Mouse (Mus musculus): ENCODE measurements at regions not wholly inside any gene's neighbourhood (a gene's known extent, or its start where the extent isn't known, plus 50 kb on each side); places are given as distances from the start of the nearest gene placed in this dataset.

DNA sequence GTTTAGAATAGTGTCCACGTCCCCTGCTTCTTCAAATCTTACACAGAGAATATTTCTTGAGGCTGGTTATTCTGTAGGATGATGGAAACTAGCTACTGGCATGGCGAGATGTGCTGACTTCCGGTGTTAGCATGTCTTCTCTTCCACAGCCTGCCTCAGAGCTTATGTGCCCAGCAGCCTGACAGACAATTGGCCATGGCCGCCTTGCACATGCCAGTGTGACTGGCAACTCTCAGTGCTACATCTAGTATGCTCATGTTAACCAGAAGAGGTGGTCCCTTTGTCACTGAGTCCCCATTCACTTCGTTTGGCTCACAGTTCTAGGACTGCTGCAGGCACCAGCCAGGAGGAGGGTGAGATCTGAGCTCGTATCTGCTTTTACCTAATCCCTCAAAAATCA, 367.0 kb upstream of the Npvf start:
- no peaks in the 10 kb centered on the region for H3K9me3 ChIP-seq (replicated peaks; ENCODE audit: control insufficient read depth, low read length, poor library complexity, severe bottlenecking)
- no peak overlapping the region for H3K4me3 ChIP-seq (ENCODE audit: low read depth, low read length)
- H3K9ac ChIP-seq (ENCODE audit: low read depth, low read length), result no peak overlapping the region
- 87% methylated on average over 6 of the region's 6 CpGs for WGBS
- no peak overlapping the region for H3K27ac ChIP-seq (ENCODE audit: low read length)
- H3K36me3 ChIP-seq (ENCODE audit: control insufficient read depth, insufficient read depth, low read length), result no peaks in the 10 kb centered on the region
- no peaks in the 10 kb centered on the region for H3K27me3 ChIP-seq (ENCODE audit: control insufficient read depth, insufficient read depth, low read depth, low read length)
- H3K4me1 ChIP-seq (ENCODE audit: control insufficient read depth, insufficient read depth, low read length), result no peaks in the 10 kb centered on the region
- H3K4me2 ChIP-seq (ENCODE audit: low read length), result no peak overlapping the region
- no peak for ATAC-seq

DNA sequence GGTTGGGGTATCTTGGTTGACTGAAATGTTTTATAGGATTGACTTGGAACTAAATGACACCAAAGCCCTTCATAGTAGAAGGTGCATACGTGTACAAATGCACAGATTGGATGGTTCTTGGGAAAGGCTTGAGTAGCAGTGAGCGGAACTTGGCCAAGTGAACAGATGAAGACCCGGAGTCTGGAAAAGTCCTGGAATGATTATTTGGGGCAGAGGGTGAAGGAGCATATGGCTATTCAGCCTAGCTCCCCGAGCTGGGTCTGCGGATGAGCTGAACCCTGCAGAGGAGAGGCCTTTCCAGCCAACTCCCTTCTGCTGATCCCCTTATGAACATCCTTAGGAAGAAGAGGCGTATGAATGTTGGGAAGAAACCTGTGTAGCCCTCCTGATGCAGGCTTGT, 369.1 kb upstream of the Npvf start:
- no peaks in the 10 kb centered on the region for H3K9me3 ChIP-seq (replicated peaks; ENCODE audit: control insufficient read depth, low read length, poor library complexity, severe bottlenecking)
- no peak overlapping the region for H3K9ac ChIP-seq (ENCODE audit: low read depth, low read length)
- no peak overlapping the region for H3K4me2 ChIP-seq (ENCODE audit: low read length)
- H3K4me1 ChIP-seq (ENCODE audit: control insufficient read depth, insufficient read depth, low read length), result no peaks in the 10 kb centered on the region
- no peak overlapping the region for H3K27ac ChIP-seq (ENCODE audit: low read length)
- 91% methylated on average over 6 of the region's 6 CpGs for WGBS
- no peak overlapping the region for H3K4me3 ChIP-seq (ENCODE audit: low read depth, low read length)
- no peaks in the 10 kb centered on the region for H3K27me3 ChIP-seq (ENCODE audit: control insufficient read depth, insufficient read depth, low read depth, low read length)
- no peaks in the 10 kb centered on the region for H3K36me3 ChIP-seq (ENCODE audit: control insufficient read depth, insufficient read depth, low read length)
- no peak for ATAC-seq

DNA sequence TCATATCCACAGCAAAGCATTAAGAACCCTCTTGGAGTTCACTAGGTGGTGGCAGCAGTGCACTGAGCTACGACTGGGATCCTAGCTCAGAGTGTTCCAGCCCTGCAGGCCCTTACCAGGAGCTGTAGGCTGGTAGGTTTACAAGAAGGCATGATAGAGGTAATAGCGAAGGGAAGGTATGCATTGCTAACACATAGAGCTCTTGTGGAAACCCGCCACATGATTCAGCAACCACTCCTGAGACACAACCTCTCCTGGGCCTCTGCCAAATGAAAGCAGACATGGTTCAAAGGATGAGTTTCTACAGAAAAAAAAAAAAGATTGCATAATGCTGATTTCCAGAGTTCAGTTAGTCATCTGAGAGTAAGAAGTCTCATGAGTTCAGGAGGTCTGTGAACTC, 370.5 kb upstream of the Npvf start:
- H3K36me3 ChIP-seq (ENCODE audit: control insufficient read depth, insufficient read depth, low read length), result no peaks in the 10 kb centered on the region
- H3K4me1 ChIP-seq (ENCODE audit: control insufficient read depth, insufficient read depth, low read length), result no peaks in the 10 kb centered on the region
- no peak overlapping the region for H3K27ac ChIP-seq (ENCODE audit: low read length)
- no peaks in the 10 kb centered on the region for H3K9me3 ChIP-seq (replicated peaks; ENCODE audit: control insufficient read depth, low read length, poor library complexity, severe bottlenecking)
- no peaks in the 10 kb centered on the region for H3K27me3 ChIP-seq (ENCODE audit: control insufficient read depth, insufficient read depth, low read depth, low read length)
- ATAC-seq, result no peak
- H3K9ac ChIP-seq (ENCODE audit: low read depth, low read length), result no peak overlapping the region
- WGBS, result 91% methylated on average over 3 of the region's 3 CpGs
- H3K4me2 ChIP-seq (ENCODE audit: low read length), result no peak overlapping the region
- H3K4me3 ChIP-seq (ENCODE audit: low read depth, low read length), result no peak overlapping the region

DNA sequence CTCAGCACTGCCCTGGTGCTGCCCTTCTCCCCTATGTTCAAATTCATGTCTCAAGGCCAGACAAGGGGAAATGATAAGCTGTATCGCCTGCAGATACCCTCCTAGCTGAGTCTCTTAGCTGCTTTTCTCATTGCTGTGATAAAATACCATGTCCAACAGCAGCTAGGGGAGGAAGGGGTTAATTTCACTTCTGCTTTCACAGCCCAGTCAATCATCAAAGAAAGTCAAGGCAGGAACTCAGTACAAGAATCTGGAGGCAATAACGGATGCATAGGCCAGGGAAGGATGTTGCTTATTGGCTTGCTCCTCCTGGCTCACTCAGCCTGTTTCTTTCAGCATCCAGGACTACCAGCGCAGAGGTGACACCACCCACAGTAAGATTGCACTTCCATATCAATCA, 371.2 kb upstream of the Npvf start:
- Histone ChIP-seq H3K9me3 (replicated peaks; ENCODE audit: control insufficient read depth, low read length, poor library complexity, severe bottlenecking) (no peaks in the 10 kb centered on the region), H3K4me1 (ENCODE audit: control insufficient read depth, insufficient read depth, low read length) (no peaks in the 10 kb centered on the region), H3K36me3 (ENCODE audit: control insufficient read depth, insufficient read depth, low read length) (no peaks in the 10 kb centered on the region), H3K9ac (ENCODE audit: low read depth, low read length) (no peak overlapping the region), H3K4me2 (ENCODE audit: low read length) (no peak overlapping the region), H3K27ac (ENCODE audit: low read length) (no peak overlapping the region), H3K4me3 (ENCODE audit: low read depth, low read length) (no peak overlapping the region), H3K27me3 (ENCODE audit: control insufficient read depth, insufficient read depth, low read depth, low read length) (no peaks in the 10 kb centered on the region)
- WGBS, result 68% methylated on average over 3 of the region's 3 CpGs
- no peak for ATAC-seq

DNA sequence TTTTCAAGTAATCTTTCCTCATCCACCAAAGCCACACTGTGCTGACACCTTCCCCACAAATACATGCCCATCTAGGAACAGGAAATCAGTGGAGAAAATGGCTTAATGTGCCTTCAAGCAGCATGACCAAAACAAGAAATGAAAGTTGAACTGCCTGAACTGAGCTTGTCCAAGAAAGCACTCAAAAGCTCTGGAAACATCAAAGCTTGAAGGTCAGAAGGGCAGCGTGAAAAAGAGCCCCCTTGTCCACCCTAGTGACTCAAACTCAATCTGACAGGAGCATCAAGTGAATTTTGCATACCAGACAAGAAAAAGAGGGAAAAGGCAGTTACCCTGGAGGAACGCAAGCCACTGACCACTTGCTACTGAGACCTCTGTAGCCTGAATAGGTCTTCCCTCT, 373.1 kb upstream of the Npvf start:
- no peak overlapping the region for H3K4me2 ChIP-seq (ENCODE audit: low read length)
- 55% methylated on average over 2 of the region's 2 CpGs for WGBS

DNA sequence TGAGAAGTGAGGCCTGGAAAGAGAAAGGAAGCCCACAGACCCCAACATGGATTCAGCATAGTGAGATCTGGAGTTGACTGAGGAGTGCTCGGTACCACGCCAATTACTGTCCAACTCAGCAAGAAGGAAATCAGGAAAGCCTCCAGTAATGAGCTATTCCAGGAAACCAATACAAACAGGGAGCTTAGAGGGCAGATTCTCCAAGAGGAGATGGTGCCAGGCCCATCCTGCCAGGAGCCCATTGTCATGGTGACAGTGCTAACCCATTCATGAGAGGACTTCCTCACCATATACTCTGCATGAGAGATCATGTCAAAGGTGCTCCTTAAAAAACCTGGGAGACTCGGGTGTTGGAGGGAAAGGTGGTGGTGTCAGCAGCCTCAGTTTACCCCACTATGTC, 375.3 kb upstream of the Npvf start:
- no peak overlapping the region for H3K4me3 ChIP-seq (ENCODE audit: low read depth, low read length)
- H3K9ac ChIP-seq (ENCODE audit: low read depth, low read length), result no peak overlapping the region
- ATAC-seq, result no peak
- H3K4me2 ChIP-seq (ENCODE audit: low read length), result no peak overlapping the region
- H3K27me3 ChIP-seq (ENCODE audit: control insufficient read depth, insufficient read depth, low read depth, low read length), result no peaks in the 10 kb centered on the region
- no peaks in the 10 kb centered on the region for H3K9me3 ChIP-seq (replicated peaks; ENCODE audit: control insufficient read depth, low read length, poor library complexity, severe bottlenecking)
- no peak overlapping the region for H3K27ac ChIP-seq (ENCODE audit: low read length)
- no peaks in the 10 kb centered on the region for H3K4me1 ChIP-seq (ENCODE audit: control insufficient read depth, insufficient read depth, low read length)
- 88% methylated on average over 3 of the region's 3 CpGs for WGBS
- no peaks in the 10 kb centered on the region for H3K36me3 ChIP-seq (ENCODE audit: control insufficient read depth, insufficient read depth, low read length)

More for the DNA sequence above, 373.1 kb upstream of the Npvf start:
- no peak for ATAC-seq
- H3K9me3 ChIP-seq (replicated peaks; ENCODE audit: control insufficient read depth, low read length, poor library complexity, severe bottlenecking), result no peaks in the 10 kb centered on the region
- H3K36me3 ChIP-seq (ENCODE audit: control insufficient read depth, insufficient read depth, low read length), result no peaks in the 10 kb centered on the region
- no peak overlapping the region for H3K9ac ChIP-seq (ENCODE audit: low read depth, low read length)
- no peaks in the 10 kb centered on the region for H3K4me1 ChIP-seq (ENCODE audit: control insufficient read depth, insufficient read depth, low read length)
- no peaks in the 10 kb centered on the region for H3K27me3 ChIP-seq (ENCODE audit: control insufficient read depth, insufficient read depth, low read depth, low read length)
- H3K27ac ChIP-seq (ENCODE audit: low read length), result no peak overlapping the region
- H3K4me3 ChIP-seq (ENCODE audit: low read depth, low read length), result no peak overlapping the region

DNA sequence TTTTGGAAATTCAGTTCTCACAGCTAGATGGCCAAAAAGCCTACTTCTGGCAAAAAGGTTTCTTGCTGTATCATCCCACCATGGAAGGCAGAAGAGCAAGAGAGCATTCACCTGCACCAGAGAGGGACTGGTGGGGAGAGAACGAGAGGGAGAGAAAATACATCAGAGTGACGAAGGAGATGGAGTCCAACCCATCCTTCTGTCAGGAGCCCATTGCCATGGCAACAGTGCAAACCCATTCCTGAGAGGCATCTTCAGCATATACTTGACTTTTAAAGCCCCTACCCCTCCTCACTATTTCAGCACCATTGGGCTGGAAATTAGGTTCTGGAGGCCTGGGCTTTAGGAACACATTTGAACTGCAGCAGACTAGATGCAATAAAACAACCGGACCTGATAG, 375.7 kb upstream of the Npvf start:
- Histone ChIP-seq H3K9ac (ENCODE audit: low read depth, low read length) (no peak overlapping the region), H3K36me3 (ENCODE audit: control insufficient read depth, insufficient read depth, low read length) (no peaks in the 10 kb centered on the region), H3K27me3 (ENCODE audit: control insufficient read depth, insufficient read depth, low read depth, low read length) (no peaks in the 10 kb centered on the region), H3K4me1 (ENCODE audit: control insufficient read depth, insufficient read depth, low read length) (no peaks in the 10 kb centered on the region), H3K4me2 (ENCODE audit: low read length) (no peak overlapping the region), H3K4me3 (ENCODE audit: low read depth, low read length) (no peak overlapping the region), H3K9me3 (replicated peaks; ENCODE audit: control insufficient read depth, low read length, poor library complexity, severe bottlenecking) (no peaks in the 10 kb centered on the region), H3K27ac (ENCODE audit: low read length) (no peak overlapping the region)
- no peak for ATAC-seq
- WGBS, result 61% methylated on average over 3 of the region's 3 CpGs

DNA sequence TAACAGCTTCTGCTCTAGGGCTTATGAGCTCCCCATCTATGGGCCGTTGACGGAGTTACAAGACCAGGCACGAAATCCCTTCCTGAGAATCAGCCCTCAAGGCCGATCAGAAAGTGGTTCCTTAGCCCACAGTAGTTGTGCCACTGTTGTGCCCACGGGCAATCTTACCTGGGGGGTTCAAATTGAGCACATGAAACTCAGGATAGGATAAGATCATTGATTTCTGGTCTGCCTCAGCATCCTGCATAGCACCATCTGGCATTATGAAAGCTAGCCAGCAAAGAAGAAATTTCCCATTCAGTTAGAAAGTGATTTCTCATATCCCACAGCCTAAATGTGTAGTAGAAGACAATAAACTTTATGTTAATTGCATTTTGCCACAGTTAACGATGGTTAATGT, 379.6 kb upstream of the Npvf start:
- H3K27ac ChIP-seq (ENCODE audit: low read length), result no peak overlapping the region
- no peaks in the 10 kb centered on the region for H3K27me3 ChIP-seq (ENCODE audit: control insufficient read depth, insufficient read depth, low read depth, low read length)
- H3K4me3 ChIP-seq (ENCODE audit: low read depth, low read length), result no peak overlapping the region
- no peak overlapping the region for H3K9ac ChIP-seq (ENCODE audit: low read depth, low read length)
- no peaks in the 10 kb centered on the region for H3K9me3 ChIP-seq (replicated peaks; ENCODE audit: control insufficient read depth, low read length, poor library complexity, severe bottlenecking)
- WGBS, result 83% methylated on average over 6 of the region's 6 CpGs
- no peaks in the 10 kb centered on the region for H3K36me3 ChIP-seq (ENCODE audit: control insufficient read depth, insufficient read depth, low read length)
- H3K4me2 ChIP-seq (ENCODE audit: low read length), result no peak overlapping the region
- 0 out of 2 replicates have a peak, but pooled peaks cover 3% of the 10 kb centered on the region for H3K4me1 ChIP-seq (ENCODE audit: control insufficient read depth, insufficient read depth, low read length)
- ATAC-seq, result no peak

DNA sequence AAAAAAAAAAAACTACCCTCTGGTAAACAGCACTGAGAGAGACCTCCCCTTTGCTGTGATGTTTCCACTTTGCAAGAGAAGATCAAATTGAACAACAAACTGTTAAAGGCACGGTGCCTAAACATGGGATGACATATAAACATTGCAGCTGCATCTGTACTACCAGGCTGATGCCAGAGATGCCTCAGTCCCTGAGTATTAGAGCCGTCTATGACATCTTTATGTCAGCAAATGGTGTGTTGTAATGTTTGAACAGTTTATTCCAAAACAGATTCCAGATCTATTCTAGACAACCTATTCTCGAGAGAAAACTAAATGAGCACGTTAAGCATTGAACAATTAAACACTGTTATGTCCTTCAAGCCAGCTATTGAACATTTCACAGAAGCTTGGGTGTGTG, 381.8 kb upstream of the Npvf start:
- 70% methylated on average over 4 of the region's 4 CpGs for WGBS
- H3K4me1 ChIP-seq (ENCODE audit: control insufficient read depth, insufficient read depth, low read length), result 0 out of 2 replicates have a peak, but pooled peaks cover 3% of the 10 kb centered on the region
- H3K27me3 ChIP-seq (ENCODE audit: control insufficient read depth, insufficient read depth, low read depth, low read length), result no peaks in the 10 kb centered on the region

DNA sequence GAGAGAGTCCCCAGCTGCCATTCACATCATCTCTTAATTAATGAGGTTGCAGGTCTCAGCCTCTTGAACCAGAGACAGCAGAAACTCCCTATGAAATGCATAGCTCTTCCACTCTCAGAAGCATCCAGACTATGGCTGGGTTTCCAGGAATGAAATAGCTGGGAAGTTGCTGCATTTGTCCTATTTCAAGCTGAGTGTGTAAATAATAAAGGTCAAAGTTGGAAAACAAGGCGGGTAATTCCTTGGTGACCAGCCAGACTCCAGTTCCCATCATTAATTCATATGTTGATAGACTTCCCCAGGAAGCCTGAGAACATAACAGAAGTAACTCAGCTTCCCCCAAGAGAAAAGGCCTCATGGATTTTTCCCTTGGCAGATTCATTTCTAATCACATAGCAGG, 382.3 kb upstream of the Npvf start:
- ATAC-seq, result no peak
- WGBS, result 27% methylated on average over 1 of the region's 1 CpGs
- 0 out of 2 replicates have a peak, but pooled peaks cover 3% of the 10 kb centered on the region for H3K4me1 ChIP-seq (ENCODE audit: control insufficient read depth, insufficient read depth, low read length)
- H3K4me3 ChIP-seq (ENCODE audit: low read depth, low read length), result no peak overlapping the region
- H3K9ac ChIP-seq (ENCODE audit: low read depth, low read length), result no peak overlapping the region
- H3K4me2 ChIP-seq (ENCODE audit: low read length), result no peak overlapping the region
- H3K9me3 ChIP-seq (replicated peaks; ENCODE audit: control insufficient read depth, low read length, poor library complexity, severe bottlenecking), result no peaks in the 10 kb centered on the region
- no peaks in the 10 kb centered on the region for H3K36me3 ChIP-seq (ENCODE audit: control insufficient read depth, insufficient read depth, low read length)
- no peak overlapping the region for H3K27ac ChIP-seq (ENCODE audit: low read length)
- H3K27me3 ChIP-seq (ENCODE audit: control insufficient read depth, insufficient read depth, low read depth, low read length), result no peaks in the 10 kb centered on the region

More for the DNA sequence above, 381.8 kb upstream of the Npvf start:
- no peak overlapping the region for H3K4me3 ChIP-seq (ENCODE audit: low read depth, low read length)
- no peaks in the 10 kb centered on the region for H3K36me3 ChIP-seq (ENCODE audit: control insufficient read depth, insufficient read depth, low read length)
- ATAC-seq, result no peak
- H3K9me3 ChIP-seq (replicated peaks; ENCODE audit: control insufficient read depth, low read length, poor library complexity, severe bottlenecking), result no peaks in the 10 kb centered on the region
- H3K4me2 ChIP-seq (ENCODE audit: low read length), result no peak overlapping the region
- H3K27ac ChIP-seq (ENCODE audit: low read length), result no peak overlapping the region; the same call in 1 of the 2 replicates
- H3K9ac ChIP-seq (ENCODE audit: low read depth, low read length), result no peak overlapping the region

Data from midbrain, embryonic 16.5 days (tissue).